Mouse (Mus musculus) liver, adult 2 months (tissue): Measurements from ENCODE around the gene Glis2.
A peak's percentile ranks its signal among the peaks of the same experiment; 100 is the strongest.

Experiments
- CTCF ChIP-seq: fragments of 200-500 bp; IDR thresholded peaks from 2 replicates; pipeline ENCODE4 v1.5.1; 2011; ENCODE audit warnings: low read depth, low read length, control low read depth
- POLR2A ChIP-seq: fragments of 200-500 bp; IDR thresholded peaks from 2 replicates; pipeline ENCODE4 v1.6.1; 2011; ENCODE audit warnings: low read length, control low read depth; ENCODE audit not compliant: insufficient read depth; ENCODE audit errors: extremely low read depth

DNA sequence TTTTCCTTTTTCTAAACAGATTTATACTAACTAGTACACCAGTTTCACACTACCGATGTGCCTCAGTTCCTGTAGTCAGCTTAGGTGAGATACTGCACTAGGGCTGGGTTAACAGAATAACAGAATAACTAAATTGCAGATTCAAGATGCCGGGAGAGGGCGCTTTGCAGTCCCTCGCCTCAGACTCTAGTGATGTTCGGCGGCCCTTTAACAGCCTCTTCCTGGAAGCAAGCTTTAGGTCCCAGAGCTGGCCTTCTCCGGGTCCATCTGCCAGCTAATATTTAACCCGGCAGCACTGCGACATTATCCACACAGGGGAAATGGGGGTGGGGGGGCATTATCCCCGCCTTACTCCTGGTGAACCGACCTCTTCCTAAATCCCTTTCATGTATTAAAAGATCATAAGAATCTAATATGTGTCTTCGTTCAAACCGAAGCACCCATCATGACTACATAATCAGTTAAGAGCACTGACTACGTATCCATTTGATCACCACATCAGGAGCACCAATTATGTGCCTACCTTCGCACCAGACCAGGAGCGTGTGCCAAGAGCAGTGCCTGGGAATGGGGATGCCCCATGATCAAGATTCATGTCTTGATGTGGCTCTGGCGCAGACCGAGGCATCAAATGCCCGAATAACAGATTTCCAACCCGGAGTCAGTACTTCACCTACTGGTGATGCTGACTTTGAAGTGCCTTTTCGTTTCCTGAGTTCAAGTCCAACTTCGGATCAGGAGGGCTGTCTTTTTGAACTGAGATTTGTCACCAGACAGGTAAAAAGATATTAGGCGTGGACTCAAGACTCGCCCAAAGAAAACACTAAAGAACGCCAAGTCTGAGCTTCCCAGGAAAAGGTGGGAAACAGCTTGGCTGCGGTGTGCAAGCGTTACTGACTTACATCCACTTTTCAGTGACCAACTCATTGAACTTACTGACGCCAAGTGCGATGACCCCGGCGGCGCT is 1.3 kb upstream of the Glis2 start:
- TF ChIP-seq CTCF (peak; percentile 63), POLR2A (no peak)
